Mouse (Mus musculus): ENCODE measurements around the gene Crygc. TPM values are rescaled to one million over a fixed set of nuclear protein-coding genes. Genes with fewer than 3 reads are reported as not detected.
A peak's percentile ranks its signal among the peaks of the same experiment; 100 is the strongest.

The Crygc gene
- total RNA-seq (2017) = not detected in 3 replicates

DNA sequence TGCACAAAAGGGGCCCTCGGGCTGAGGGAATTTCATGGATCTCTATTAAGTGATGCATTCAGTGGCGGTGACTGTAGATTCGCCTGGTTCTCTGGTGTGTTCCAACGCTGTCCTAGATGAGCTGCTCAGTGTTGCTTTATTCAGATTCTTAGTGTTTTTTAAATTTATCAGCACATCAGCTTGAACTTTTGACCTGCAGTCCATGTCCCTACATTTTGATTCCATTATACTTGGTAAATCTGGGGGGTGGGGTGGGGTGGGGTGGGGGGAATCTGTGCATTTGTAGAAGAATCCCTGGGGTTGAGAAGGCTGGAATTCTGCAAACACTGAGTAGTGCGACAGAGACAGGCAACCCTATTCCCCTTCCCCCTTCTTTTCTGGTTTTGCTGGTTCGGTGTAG lies at the start of gene Crygc:
TSS of gene Crygc (minus strand) at position 101 of the 400 bp plus-strand sequence.
- no peak for ATAC-seq (replicated peaks; ENCODE audit: insufficient number of reproducible peaks, low FRiP score, low TSS enrichment, poor library complexity, severe bottlenecking)

DNA sequence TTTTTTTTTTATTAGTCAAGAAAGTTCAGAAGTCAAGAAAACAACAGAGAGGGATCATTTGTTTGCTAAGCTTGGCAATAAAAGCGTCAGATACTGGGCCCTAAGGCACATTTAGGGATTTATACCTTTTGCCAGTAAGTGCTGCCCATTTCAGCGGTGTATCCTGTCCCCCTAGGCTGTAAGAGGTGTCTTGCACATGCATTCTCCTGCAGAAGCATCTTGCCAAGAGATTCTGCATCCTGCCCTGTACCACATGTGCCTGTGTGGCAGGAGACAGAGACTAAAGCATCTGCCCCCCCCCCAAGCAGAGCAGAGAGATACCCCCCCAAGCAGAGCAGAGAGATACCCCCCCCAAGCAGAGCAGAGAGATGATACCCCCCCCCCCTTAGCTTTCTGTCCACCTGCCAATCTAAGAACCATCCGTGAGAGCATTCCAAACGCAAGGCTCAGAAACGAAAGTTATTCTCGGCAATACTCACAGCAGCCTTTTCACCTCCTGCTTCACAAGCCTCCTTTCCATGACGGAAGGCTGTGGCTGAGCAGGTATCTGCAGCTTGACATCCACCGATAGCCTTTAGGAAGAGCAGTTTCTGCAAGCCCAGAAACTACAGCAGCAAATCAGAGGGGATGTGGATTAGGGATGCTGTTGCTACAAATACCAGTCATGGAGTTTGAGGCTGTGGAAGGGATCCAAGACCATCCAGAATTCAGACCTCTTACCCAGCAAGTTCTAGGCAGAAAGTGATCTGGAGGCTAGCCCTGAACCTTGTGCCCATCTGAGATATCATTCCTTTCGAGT lies 49.3 kb upstream of the Crygc start, which contains the start of gene D630023F18Rik:
TSS of gene D630023F18Rik (minus strand) at position 641 of the 799 bp plus-strand sequence.
- ATAC-seq (replicated peaks; ENCODE audit: insufficient number of reproducible peaks, low FRiP score, low TSS enrichment, poor library complexity, severe bottlenecking) = no peak

DNA sequence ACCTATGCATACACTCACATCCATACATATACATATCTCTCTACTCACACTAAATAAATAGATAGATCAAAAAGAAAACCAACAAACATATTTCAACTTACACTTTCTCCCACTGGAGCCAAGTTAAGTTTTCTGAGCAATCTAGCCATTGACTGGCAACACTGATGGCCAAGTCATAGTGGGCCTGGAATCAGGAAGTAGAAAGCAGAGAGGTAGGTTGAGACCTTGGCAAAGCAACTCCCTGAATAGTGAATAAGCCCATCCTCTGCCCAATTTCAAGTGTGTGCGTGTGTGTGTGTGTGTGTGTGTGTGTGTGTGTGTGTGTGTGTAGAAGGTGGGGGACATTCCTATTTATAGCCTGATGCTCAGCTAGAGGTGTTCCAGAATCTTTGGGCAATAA lies 45.9 kb upstream of the Crygc start, which contains the start of gene Gm28845:
TSS of gene Gm28845 (minus strand) at position 121 of the 400 bp plus-strand sequence.
- ATAC-seq (replicated peaks; ENCODE audit: insufficient number of reproducible peaks, low FRiP score, low TSS enrichment, poor library complexity, severe bottlenecking) = no peak

DNA sequence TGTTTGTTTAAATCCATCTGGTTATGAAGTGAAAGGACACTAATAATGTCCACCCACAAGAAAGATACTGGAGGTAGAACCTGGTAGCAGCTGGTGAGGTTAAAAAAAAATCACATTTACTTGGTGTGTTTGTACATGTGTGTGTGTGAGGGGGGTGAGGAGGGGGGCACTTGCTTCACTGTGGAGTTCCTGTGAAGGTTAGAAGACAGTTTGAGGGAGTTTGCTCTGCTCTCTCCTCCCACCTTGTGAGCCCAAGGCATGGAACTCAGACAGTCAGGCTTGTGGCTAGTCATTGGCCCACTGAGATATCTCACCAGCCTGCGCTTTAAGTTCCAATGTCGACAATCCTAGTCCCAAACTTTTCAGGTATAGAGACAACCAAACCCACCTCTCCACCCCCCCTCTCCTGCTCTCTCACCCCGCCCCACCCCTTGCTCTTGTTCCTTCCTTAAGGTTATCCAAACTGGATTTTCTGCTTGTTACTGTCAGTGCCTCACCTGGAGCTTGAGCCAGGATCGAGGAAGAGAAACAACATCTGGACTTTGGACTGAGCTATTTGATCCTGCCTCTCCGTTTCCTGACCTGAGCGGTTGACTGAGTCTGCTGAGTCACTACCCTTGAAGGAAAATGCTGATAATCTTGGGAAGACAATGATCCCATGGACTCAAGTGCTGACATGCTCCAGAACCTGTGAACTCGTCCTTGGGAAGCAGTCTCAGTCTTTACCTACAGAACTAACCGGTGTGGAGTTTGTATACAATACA lies 44.8 kb upstream of the Crygc start:
- no peak for ATAC-seq (replicated peaks; ENCODE audit: insufficient number of reproducible peaks, low FRiP score, low TSS enrichment, poor library complexity, severe bottlenecking)

DNA sequence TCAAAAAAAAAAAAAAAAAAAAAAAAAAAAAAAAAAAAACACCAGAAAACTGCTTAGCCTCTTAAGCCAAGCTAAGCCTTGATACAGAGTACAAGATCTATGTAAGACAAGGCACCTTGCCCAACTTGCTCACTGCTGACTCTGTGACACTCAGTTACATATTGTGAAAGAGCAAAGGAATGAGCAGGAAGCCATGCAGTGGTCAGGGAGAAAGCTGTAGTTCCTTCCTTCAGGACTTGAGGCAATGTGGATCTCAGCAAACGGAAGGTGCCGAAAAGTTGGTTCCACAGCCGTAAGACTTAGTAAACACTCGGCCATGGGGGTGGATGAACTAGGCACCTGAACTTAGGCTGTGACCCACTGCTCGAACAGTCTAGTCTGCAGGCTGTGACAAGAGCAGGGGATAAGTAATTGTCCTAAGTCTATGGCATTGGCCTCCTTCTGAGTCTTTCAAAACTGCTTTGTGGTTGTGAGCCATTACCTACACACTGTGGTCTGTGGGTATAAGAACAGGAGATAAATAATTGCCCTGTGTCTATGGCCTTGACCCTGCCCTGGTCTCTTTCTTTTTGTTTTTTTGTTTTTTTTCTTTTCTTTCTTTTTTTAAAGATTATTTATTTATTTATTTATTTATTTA lies 40.2 kb upstream of the Crygc start:
- ATAC-seq (replicated peaks; ENCODE audit: insufficient number of reproducible peaks, low FRiP score, low TSS enrichment, poor library complexity, severe bottlenecking) = peak; percentile 76

DNA sequence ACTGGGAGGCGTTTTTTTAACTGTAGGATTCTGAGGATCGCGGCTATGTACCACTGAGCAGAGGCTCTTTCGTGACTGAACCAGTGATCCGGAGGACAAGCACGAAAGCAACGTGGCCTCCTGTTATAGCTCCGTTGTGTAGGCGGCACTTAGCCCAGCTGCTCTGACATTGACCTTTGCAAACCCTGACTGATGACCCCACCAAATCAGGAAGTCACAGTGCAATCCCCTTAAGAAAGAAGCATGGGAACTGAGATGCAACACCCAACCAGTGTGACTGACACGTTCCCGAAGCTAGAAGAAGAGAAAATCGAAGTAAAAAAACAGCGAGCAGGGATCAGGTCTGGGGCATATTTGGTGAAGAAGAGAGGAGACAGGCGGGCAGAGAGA lies 39.3 kb upstream of the Crygc start:
- peak; percentile 84 for ATAC-seq (replicated peaks; ENCODE audit: insufficient number of reproducible peaks, low FRiP score, low TSS enrichment, poor library complexity, severe bottlenecking)

GRCm38 (mm10) chr1:65112031-65112806 lies 38.7 kb upstream of the Crygc start:
- no peak; the same call in 1 of the 2 replicates for ATAC-seq (replicated peaks; ENCODE audit: insufficient number of reproducible peaks, low FRiP score, low TSS enrichment, poor library complexity, severe bottlenecking)

GRCm38 (mm10) chr1:65109756-65110435 lies 36.4 kb upstream of the Crygc start:
- no peak for ATAC-seq (replicated peaks; ENCODE audit: insufficient number of reproducible peaks, low FRiP score, low TSS enrichment, poor library complexity, severe bottlenecking)

GRCm38 (mm10) chr1:65109196-65109595 lies 35.7 kb upstream of the Crygc start:
- ATAC-seq (replicated peaks; ENCODE audit: insufficient number of reproducible peaks, low FRiP score, low TSS enrichment, poor library complexity, severe bottlenecking) = no peak

- peak; percentile 38; the same call in 1 of the 2 replicates for ATAC-seq (replicated peaks; ENCODE audit: insufficient number of reproducible peaks, low FRiP score, low TSS enrichment, poor library complexity, severe bottlenecking)
These were observed 34.3 kb upstream of the Crygc start for GRCm38 (mm10) chr1:65107654-65108279.

DNA sequence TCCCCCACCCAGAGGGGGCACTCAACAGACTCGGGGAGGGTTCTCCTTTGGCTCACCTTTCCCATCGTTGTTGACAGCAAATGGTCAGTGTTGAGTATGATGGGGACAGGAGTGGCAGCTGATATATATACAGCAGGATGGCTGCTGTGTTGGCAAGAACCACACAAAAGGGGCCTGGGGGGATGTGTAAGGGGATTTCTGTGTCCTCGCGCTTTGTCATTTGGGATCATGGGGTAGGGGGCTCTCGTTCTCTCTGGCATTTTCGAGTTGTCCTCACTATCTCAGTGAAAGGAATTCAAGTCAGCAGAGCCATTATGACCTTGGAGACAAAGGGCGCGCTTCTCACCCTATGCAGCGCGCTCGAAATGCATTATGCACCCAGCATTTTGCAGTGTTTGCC lies 29.8 kb upstream of the Crygc start, which contains the start of gene Cryga:
TSS of gene Cryga (minus strand) at position 101 of the 400 bp plus-strand sequence.
- ATAC-seq (replicated peaks; ENCODE audit: insufficient number of reproducible peaks, low FRiP score, low TSS enrichment, poor library complexity, severe bottlenecking) = no peak

- no peak for ATAC-seq (replicated peaks; ENCODE audit: insufficient number of reproducible peaks, low FRiP score, low TSS enrichment, poor library complexity, severe bottlenecking)
These were observed 23.5 kb upstream of the Crygc start for GRCm38 (mm10) chr1:65096953-65097352.

DNA sequence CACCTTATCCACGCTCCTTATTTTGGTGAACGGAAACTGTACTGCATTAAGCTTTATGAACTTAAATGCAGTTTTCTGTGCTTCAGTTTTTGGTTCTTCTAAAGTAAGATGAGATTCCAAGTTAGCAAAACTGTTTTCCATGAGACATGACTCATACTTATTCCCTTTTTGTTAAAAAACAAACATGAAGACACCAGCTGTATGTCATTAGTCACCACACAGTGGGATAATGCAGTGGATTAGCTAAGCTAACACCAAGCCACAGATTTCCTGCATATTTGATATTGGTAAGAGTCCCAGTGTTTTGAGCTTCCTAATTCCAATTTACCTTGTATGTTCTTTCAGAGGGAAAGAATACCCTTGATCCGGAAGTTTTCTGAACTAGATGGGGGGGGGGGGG lies 18.1 kb upstream of the Crygc start:
- ATAC-seq (replicated peaks; ENCODE audit: insufficient number of reproducible peaks, low FRiP score, low TSS enrichment, poor library complexity, severe bottlenecking) = no peak

- peak; percentile 91 for ATAC-seq (replicated peaks; ENCODE audit: insufficient number of reproducible peaks, low FRiP score, low TSS enrichment, poor library complexity, severe bottlenecking)
These were observed 16.9 kb upstream of the Crygc start for GRCm38 (mm10) chr1:65090370-65090769.

- ATAC-seq (replicated peaks; ENCODE audit: insufficient number of reproducible peaks, low FRiP score, low TSS enrichment, poor library complexity, severe bottlenecking) = peak; percentile 74
These were observed 15.3 kb upstream of the Crygc start for GRCm38 (mm10) chr1:65088567-65089356.

DNA sequence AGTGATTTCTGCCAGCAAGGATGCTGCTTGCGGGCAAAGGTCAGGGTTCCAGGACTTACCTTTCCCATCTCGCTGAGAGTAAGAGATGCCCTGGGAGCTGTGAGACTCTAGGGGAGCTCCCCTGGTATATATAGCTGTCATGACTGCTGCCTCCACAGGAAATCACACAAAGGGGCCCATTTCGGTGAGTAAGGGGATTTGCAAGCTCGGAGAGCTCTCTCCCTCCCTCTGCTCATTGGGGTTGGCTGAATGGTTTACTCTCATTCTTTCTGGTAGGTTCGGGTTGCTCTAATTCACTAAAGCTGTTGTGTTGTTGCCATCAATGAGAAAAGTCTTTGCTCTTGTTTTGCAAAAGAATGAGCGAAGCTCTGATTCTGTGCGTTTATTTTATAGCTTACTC lies 8.7 kb upstream of the Crygc start, which contains the start of gene Crygb:
TSS of gene Crygb (minus strand) at position 101 of the 400 bp plus-strand sequence.
- ATAC-seq (replicated peaks; ENCODE audit: insufficient number of reproducible peaks, low FRiP score, low TSS enrichment, poor library complexity, severe bottlenecking) = no peak

DNA sequence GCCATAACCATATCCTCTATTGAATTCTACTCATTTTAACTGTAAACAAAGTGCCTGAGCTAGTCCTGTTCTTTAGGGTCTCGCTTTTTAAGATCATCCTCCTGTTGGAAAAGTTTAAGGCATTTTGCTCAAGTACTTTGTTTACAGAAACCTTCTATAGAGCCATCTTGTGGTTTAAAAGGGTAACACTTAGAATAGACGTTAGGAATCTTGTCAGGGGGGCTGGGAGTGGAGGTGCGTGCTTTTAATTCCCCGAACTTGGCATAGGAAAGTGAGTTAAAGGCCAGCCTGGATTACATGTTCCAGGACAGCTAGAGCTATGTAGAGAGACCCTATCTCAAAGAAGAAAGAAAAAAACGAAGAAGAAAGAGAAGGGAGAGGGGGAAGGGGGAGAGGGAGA lies 2.1 kb upstream of the Crygc start:
- ATAC-seq (replicated peaks; ENCODE audit: insufficient number of reproducible peaks, low FRiP score, low TSS enrichment, poor library complexity, severe bottlenecking) = no peak

Measured in monocyte, adult 5-6 weeks (primary cell).